Mouse (Mus musculus): ENCODE measurements around the gene Tm2d3.

Gene Tm2d3

GRCm38 (mm10) chr7:65690869-65691268 lies at the start of gene Tm2d3:
TSS of gene Tm2d3 (plus strand) at chr7:65691169.
- in situ Hi-C loops (cut with MseI, MboI), result no loop called here

- in situ Hi-C loops (cut with MseI, MboI), result loop anchor here (25.0 kb wide), 1 partner anchor 330 kb away; no protein-coding TSS in a partner anchor
Observed at GRCm38 (mm10) chr7:65642371-65643304, 48.3 kb upstream of the Tm2d3 start.

DNA sequence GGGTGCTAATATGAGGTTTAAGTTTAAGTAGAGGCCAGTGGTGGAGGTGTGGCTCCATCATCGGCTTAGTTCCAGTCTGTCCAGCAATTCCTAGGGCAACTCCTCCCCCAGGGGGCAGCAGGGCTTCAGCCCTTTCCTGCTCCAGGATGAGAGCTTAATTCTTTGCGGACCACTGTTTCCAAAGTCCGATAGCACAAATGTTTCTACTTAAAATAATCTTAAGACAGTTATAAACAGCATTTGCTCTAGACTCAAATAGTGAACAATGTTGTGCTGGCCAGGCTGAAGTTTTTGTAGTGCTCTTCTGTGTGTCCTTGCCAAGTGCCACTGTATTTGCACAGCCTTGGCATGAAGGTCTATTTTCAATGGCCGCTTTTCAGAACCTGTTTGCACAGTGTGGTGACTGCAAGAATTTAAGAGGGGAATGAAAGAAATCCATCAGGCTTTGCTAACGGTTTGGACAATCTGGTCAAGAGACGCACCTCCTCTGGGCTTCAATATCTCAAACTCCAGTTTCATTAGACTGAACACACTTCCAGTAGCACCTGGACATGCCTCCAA lies 47.0 kb upstream of the Tm2d3 start:
- in situ Hi-C loops (cut with MseI, MboI), result loop anchor here (25.0 kb wide), 1 partner anchor 332 kb away; no protein-coding TSS in a partner anchor

- in situ Hi-C loops (cut with MseI, MboI), result loop anchor here (25.0 kb wide), 1 partner anchor 332 kb away; no protein-coding TSS in a partner anchor
Observed at GRCm38 (mm10) chr7:65644643-65645351, 46.2 kb upstream of the Tm2d3 start, which contains the start of gene Tarsl2. TSS of gene Tarsl2 (plus strand) at chr7:65644898.

GRCm38 (mm10) chr7:65645996-65646395 lies 45.0 kb upstream of the Tm2d3 start:
- in situ Hi-C loops (cut with MseI, MboI), result loop anchor here (25.0 kb wide), 1 partner anchor 334 kb away; no protein-coding TSS in a partner anchor

- in situ Hi-C loops (cut with MseI, MboI), result no loop called here
Observed at GRCm38 (mm10) chr7:65650662-65651061, 40.3 kb upstream of the Tm2d3 start.

- in situ Hi-C loops (cut with MseI, MboI), result no loop called here
Observed at GRCm38 (mm10) chr7:65657490-65658120, 33.4 kb upstream of the Tm2d3 start.

DNA sequence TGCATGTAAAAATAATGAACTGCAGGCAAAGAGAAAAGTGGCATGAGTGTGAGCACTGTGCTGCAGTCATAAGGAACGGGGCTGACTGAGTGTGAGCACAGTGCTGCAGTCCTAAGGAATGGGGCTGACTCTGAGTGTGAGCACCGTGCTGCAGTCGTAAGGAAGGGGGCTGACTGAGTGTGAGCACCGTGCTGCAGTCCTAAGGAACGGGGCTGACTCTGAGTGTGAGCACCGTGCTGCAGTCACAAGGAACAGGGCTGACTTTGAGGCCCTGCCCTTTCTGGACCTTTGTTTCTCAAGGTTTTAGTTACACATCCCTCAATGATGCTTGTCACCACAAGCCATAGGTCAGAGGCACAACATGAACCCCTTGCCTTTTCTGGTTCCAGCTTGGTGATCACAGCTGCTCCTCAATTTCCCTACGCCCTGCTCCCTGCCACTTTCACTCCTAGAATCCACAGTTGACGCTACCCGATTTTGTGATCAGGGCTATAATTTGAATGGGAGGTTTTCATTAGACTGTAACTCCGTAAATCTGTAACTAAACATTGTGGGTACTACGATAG lies 27.7 kb upstream of the Tm2d3 start:
- in situ Hi-C loops (cut with MseI, MboI), result no loop called here

- in situ Hi-C loops (cut with MseI, MboI), result no loop called here
Observed at GRCm38 (mm10) chr7:65663886-65664285, 27.1 kb upstream of the Tm2d3 start.

DNA sequence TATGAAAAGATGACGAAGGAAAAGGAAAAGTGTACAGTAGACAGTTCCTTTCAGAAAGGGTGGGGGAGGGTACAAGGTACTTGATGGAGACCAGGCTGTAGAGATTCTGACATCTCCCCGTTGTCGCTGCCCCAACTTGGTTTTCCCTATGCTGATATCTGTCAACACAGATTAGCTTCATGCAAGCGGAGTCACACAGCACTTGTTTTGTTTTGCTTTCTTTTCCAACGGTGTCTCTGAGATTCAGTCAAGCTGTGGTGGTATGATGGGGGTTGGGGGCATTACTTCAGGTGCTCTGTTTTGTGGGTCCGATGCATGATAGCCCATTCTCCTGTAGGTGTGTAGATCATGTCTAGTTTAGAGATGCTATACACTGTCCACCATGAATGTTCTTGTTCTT lies 23.5 kb upstream of the Tm2d3 start:
- in situ Hi-C loops (cut with MseI, MboI), result no loop called here

DNA sequence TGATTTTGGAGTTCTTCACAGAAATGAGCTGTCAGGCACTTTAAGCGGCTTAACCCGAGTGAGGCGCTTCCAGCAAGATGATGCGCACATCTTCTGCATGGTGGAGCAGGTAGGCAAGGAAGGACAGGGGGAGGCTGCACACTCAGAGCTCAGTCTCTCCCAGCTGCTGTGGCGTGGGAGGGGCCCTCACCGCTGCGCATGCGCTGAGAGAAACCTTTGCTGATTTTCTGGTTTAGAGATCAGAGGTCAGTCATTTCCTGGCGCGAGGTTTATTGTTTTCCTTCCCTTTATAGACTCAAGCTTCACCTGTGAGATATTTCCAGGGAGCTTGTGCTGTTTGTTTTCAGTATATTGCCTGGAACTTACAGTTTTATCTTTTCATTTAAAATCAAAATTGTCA lies 12.9 kb upstream of the Tm2d3 start:
- in situ Hi-C loops (cut with MseI, MboI), result no loop called here

DNA sequence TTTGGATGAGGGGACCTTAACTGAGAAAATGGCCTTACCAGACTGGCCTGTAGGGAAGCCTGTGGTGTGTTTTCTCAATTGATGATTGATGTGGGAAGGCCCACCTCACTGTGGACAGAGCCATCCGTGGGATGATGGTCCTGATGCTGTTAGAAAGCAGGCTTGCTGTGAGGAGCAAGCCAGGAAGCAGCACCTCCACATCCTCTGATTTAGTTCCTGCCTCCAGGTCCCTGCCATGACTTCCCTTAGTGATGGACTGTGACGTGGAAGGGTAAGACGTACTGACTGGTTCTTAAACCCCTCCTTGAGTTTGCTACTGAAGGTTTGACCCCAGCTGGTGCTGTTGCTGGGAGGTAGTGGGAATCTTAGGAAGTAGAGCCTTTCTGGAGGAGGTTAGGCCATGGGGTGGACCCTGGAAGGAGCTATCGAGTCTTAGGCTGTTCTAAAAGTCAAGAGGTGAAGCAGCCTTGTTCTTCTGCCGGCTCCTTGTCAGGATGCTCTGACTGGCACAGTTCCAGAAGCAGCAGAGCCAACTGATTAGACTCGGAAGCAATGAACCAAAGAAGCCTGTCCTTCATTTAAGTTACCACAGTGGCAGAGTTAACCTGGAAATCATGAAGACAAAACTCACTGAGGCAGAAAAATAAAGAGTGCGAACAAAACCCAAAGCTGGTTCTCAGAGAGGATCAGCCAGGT lies 11.9 kb upstream of the Tm2d3 start:
- in situ Hi-C loops (cut with MseI, MboI), result no loop called here

DNA sequence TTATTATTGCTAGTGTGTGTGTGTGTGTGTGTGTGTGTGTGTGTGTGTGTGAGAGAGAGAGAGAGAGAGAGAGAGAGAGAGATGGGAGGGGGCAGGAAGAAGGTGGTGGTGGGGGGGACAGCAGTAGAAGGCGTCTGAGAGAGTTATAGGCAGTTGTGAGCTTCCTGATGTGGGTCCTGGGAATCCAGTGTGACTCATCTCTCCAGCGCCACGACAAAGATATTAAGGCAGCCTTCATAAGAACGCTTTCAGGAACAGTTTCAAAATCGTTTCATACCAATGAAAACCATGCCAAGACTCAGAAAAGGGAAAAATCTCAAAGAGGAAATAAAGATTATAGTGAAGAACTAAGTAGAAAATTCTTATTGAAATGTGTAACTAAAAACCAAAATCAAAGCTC lies 9.8 kb upstream of the Tm2d3 start:
- in situ Hi-C loops (cut with MseI, MboI), result no loop called here

- in situ Hi-C loops (cut with MseI, MboI), result no loop called here
Observed at GRCm38 (mm10) chr7:65684256-65684835, 6.6 kb upstream of the Tm2d3 start.

GRCm38 (mm10) chr7:65686664-65687063 lies 4.3 kb upstream of the Tm2d3 start:
- in situ Hi-C loops (cut with MseI, MboI), result no loop called here

DNA sequence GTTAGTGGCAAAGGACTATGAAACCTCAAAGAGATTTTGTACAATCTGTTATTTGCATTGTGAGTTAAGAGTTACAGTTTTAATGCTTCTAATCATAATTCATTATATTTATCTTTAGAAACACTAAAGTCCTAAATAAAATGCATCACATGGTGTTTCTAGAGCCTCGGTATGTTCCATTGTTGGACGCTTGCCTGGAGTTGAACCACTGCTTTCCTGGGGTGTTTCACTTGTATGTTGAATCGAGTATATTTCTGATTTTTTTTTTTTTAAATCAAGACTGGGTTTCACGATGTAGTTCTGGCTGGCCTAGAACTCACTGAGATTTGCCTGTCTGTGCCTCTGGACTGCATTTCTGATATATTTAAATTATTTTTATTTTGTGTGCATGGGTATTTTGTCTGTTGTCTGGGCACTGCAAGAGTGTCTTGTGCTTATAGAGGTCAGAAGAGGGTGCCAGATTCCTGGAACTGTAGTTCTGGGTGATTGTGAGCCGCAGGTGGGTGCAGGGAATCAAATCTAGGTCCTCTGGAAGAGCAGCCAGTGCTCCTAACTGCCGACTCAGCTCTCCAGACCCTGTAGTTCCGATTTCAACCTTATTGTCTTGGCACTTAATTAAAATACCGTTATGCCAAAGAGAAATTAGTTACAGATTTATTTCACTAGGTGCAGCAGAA lies 1.1 kb downstream of the Tm2d3 start:
- in situ Hi-C loops (cut with MseI, MboI), result no loop called here

DNA sequence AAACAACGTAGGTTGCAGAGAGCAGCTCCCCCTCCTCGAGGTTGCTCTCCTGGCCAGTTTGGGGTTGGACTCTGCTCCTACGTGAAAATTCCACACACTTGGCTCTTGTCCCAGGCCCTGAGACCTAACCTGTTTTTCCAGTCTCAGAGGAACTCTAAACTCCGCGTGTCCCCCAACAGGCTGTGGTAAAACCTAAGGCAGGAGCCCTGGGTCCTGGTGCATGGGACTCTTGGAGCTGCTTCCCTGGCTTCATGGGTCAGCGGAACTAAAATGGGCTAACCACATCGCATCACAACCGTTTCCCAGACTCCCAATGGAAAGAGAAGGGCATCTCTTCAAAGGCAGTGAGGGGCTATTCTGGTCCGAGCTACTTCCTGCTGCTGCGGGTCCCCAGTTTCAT lies 1.9 kb downstream of the Tm2d3 start:
- in situ Hi-C loops (cut with MseI, MboI), result no loop called here

- in situ Hi-C loops (cut with MseI, MboI), result no loop called here
Observed at GRCm38 (mm10) chr7:65693301-65693821, 2.4 kb downstream of the Tm2d3 start.

GRCm38 (mm10) chr7:65696450-65696849 lies 5.5 kb downstream of the Tm2d3 start:
- in situ Hi-C loops (cut with MseI, MboI), result loop anchor here in 1 of 2 experiments (5.0 kb wide), 1 partner anchor 361 kb away; the partner anchor contains the start of gene Snrpa1
